Mouse (Mus musculus): ENCODE measurements around the gene Parp11. TPM values are rescaled to one million over a fixed set of nuclear protein-coding genes. Genes with fewer than 3 reads are reported as not detected.
A peak's percentile ranks its signal among the peaks of the same experiment; 100 is the strongest.

The Parp11 gene
- total RNA-seq (2021), result 1 to 10 TPM; 3.8 to 5.7 TPM
- long read RNA-seq, experiment 1, partial matches to known transcripts, result 0 of 2 reads
- long read RNA-seq, experiment 1, other reads (novel, unspliced or antisense), result 0 of 2 reads
- long read RNA-seq, experiment 2, partial matches to known transcripts, result 0 of 2 reads
- long read RNA-seq, experiment 2, other reads (novel, unspliced or antisense), result 2 of 2 reads

DNA sequence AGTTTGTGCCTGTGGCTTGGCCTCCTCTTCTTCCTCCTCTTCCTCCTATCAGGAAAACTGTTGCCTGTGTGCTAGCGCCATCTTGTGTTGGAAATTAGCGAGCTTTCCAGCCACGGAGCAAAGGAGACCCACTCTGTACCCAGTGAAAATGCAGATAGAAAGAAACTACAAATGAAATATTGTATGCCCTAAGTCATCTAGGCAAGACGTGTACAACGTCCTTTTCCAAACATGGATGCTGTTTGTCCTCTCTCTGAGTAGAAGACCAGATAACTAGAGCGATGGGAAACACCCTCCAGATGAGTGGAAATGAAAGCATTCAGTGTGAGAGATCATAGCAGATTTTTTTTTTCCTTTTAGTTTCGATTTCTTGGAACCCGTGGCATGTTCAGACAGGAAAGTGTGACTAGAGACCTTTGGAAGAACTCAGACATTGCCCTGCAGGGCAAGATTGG is at the start of gene Parp11:
Gene Parp11, plus strand, starts transcription at position 405 of the 455 bp plus-strand sequence.
- intact Hi-C loops (cut with DNase I; ENCODE audit: low total_unique reads), result loop anchor here (2.0 to 5.0 kb wide), 2 partner anchors 122 to 299 kb away; no protein-coding TSS in a partner anchor
- DNase-seq, result peak; percentile 30

- intact Hi-C loops (cut with DNase I; ENCODE audit: low total_unique reads), result no loop called here
Observed at GRCm38 (mm10) chr6:127398073-127398472, 48.6 kb upstream of the Parp11 start.

GRCm38 (mm10) chr6:127401419-127401818 is 45.2 kb upstream of the Parp11 start:
- no peak for DNase-seq
- intact Hi-C loops (cut with DNase I; ENCODE audit: low total_unique reads), result no loop called here

More at GRCm38 (mm10) chr6:127398073-127398472, 48.6 kb upstream of the Parp11 start:
- no peak for DNase-seq

DNA sequence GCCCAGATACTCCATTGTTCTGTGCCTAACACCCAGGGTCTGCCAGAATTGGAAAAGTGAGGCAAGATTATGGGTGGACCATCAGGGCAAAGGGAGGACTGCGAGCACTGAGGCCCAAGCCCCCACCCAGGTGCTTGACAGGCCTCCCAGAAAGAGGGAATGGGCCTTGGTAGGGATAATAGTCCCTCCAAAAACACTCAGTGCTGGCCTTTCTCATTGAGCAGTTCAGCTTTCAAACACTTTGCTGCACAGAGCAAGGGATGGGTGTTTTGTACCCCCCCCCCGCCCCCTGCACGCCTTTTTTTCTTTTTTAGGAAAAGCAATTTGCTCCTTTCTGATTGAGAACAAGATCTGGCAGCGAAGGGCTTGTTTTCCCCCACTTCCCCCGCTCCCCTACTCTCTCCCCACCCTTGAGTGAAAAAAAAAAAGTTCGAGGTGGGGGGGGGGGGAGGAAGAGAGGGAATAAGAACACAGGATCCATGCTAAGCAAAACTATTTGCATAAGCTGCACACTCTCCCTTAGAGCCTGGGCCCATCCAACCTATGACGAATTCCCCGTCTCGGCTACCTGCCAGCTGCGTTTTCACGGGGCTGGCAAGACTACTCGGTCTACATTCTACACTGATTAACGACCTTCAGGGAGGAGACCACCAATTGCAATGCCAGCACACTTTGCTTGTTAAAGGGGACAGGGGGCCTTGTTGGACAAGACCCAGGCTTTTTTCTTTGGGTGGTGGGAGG is 42.4 kb upstream of the Parp11 start:
- DNase-seq, result peak; percentile 16
- intact Hi-C loops (cut with DNase I; ENCODE audit: low total_unique reads), result no loop called here

- intact Hi-C loops (cut with DNase I; ENCODE audit: low total_unique reads), result no loop called here
- DNase-seq, result peak; percentile 24
Observed at GRCm38 (mm10) chr6:127405682-127406081, 41.0 kb upstream of the Parp11 start.

DNA sequence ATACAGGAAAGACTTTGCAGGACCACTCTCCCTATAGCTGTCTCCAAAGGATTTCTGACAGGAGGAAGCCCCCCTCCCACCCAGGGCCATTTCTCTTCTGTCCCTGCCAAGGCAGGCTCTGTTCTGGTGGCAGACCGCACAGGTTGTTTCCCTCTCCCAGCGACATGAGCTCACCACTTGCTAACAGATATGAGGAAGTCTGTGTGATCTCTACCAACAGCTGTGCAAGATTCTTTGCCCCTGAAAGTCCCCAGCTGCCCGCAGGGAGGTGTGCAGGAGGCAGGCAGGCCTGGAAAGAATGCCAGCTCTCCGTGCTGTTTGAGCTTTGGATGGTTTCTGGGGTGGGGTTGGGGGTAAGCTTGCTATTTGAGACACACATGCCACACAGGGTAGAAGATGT is 38.9 kb upstream of the Parp11 start:
- DNase-seq, result peak; percentile 15
- intact Hi-C loops (cut with DNase I; ENCODE audit: low total_unique reads), result no loop called here

DNA sequence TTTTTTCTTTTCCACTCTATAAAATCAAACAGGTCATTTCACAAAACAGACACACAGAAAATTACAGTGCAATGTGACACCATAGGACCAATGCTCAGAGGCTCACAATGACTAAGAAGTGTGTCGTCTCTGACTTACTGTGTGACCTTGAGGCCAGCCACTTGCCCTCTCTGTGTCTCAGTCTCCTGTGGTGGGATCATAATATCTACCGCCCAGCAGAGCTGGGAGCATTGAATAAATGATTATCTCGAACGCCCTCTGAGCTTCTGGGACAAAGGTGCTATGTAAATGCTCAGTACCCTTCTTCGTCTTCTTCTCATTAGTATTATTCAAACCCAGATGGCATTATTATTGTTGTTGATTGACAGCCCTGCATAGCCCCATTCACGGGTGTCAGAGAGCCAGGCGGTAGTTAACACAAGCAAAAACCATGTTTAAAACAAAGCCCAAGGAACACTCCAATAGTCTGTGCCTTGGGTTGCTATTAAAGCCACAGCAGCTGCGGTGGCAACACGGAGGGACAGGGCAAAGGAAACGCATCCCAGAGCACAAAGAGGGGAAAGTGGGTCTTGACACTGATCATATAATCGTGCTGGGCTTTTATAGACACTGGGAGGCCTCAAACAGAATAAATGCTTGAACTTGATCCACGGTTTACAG is 29.0 kb upstream of the Parp11 start:
- intact Hi-C loops (cut with DNase I; ENCODE audit: low total_unique reads), result no loop called here
- no peak for DNase-seq

DNA sequence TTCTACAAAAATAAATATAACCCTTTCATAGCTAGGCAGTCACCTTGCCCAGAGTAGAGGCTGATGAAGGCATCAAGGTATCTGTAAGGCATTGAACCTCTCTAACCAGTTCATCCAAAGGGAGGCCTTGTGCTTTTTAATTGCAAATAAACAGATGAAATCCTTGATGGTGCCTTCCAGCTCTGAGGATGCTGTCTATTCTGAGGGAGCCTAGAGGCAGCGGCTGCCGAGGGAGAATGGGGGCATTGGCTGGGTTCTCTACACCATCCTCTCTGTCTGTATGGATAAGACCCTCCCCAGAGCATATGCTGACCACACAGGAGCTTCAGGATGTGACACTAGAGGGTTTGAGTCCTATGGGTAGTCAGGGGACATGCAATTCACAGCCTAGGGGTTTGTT is 28.3 kb upstream of the Parp11 start:
- no peak for DNase-seq
- intact Hi-C loops (cut with DNase I; ENCODE audit: low total_unique reads), result no loop called here

DNA sequence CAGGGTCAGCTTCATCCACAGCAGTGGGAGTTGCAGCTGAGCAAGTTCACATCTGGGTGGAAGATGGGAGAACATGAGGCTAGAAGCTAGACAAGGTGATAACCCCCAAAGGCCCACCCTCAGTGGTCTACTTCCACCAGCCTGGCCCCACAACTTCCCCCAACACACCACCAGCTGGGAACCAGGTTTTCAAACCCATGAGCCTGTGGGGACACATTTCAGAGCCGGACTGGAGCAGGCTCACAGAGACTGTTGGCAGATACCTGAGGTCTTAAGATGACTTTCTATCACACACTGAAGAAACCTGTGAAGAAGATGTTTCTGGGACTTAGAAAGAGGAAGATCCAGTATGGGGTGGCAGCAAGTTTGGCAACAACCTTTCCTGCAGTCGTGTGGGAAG is 26.5 kb upstream of the Parp11 start:
- no peak for DNase-seq
- intact Hi-C loops (cut with DNase I; ENCODE audit: low total_unique reads), result no loop called here

DNA sequence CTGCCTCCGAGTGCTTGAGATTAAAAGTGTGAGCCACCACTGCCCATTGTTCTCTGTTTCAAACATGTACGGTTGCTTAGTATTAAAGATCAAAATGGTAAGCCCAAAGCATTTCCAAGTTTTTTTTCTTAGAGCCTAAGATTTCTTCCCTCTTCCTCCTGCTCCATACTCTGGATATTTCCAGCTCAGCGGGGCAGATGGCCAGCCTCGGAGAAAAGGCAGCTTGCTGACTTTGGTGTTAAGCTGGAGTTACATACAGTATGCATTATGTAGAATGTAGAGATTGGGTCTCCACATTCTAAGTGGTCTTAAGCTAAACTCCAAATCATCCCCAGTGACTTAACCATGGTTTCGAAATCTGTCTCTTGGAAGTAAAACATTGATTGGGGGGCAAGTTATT is 21.5 kb upstream of the Parp11 start:
- no peak for DNase-seq
- intact Hi-C loops (cut with DNase I; ENCODE audit: low total_unique reads), result no loop called here

GRCm38 (mm10) chr6:127430716-127431115 is 15.9 kb upstream of the Parp11 start:
- DNase-seq, result no peak
- intact Hi-C loops (cut with DNase I; ENCODE audit: low total_unique reads), result no loop called here

GRCm38 (mm10) chr6:127431196-127431766 is 15.4 kb upstream of the Parp11 start:
- no peak for DNase-seq
- intact Hi-C loops (cut with DNase I; ENCODE audit: low total_unique reads), result no loop called here

DNA sequence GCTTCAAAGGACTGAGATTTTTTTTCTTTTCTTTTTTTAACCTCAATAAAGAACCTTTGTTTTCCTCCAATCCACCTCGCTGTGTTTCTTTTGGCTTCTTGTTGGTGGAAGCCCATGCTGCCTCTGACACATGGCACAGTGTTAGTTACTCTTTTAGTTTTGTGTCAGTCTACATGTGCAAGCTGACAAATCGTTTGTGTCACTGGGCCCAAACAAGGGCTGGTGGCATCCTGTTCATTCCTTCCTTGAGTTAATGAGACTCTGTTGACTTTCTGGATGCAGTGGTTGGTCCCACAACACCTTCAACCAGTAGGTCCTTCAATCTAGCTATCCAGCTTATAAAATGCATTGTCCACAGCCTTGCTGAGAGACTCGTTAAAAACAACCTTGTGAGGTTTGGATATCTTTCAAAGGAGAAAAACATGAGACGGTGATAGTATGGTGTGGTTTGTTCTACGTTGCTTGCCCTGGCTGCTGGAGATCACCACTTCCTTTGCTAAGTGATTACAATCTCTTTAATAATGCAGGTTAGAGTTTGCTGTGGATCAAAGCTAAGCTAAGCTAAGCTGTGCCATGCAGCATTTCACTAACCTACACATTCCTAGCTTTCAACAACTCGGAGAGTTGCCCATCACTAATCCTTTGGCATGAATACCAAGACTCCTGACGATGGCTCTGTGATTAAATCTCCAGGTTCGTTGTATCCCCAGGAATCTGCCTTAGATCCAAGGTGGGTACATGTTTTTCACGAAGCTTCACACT is 12.6 kb upstream of the Parp11 start:
- intact Hi-C loops (cut with DNase I; ENCODE audit: low total_unique reads), result no loop called here
- no peak for DNase-seq

DNA sequence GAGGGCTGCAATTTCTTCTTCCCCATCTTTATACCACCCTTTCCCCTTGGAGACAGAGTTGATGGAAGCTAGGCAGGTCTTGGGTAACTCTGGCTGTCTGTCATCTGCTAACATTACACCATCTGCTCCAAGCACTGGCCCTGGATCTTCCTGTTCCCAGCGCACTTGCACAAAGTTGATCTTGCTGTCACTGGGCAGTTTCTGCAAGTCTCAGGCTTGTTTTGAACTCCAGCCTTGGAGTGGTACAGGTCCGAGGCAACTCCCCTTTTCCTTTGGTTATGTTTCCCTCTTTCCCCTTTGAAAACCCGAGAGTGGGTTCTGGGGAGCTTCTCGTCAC is 12.0 kb upstream of the Parp11 start:
- DNase-seq, result no peak
- intact Hi-C loops (cut with DNase I; ENCODE audit: low total_unique reads), result no loop called here

- intact Hi-C loops (cut with DNase I; ENCODE audit: low total_unique reads), result no loop called here
- DNase-seq, result no peak
Observed at GRCm38 (mm10) chr6:127439063-127439462, 7.6 kb upstream of the Parp11 start.

GRCm38 (mm10) chr6:127439540-127440195 is 7.0 kb upstream of the Parp11 start:
- intact Hi-C loops (cut with DNase I; ENCODE audit: low total_unique reads), result no loop called here
- DNase-seq, result no peak

GRCm38 (mm10) chr6:127440416-127441104 is 6.1 kb upstream of the Parp11 start:
- intact Hi-C loops (cut with DNase I; ENCODE audit: low total_unique reads), result no loop called here
- DNase-seq, result no peak

- intact Hi-C loops (cut with DNase I; ENCODE audit: low total_unique reads), result no loop called here
- DNase-seq, result no peak
Observed at GRCm38 (mm10) chr6:127442584-127442983, 4.1 kb upstream of the Parp11 start.

- intact Hi-C loops (cut with DNase I; ENCODE audit: low total_unique reads), result no loop called here
- DNase-seq, result no peak
Observed at GRCm38 (mm10) chr6:127443910-127444309, 2.7 kb upstream of the Parp11 start.

Measured in gastrocnemius, postnatal 14 days (tissue).